Mouse (Mus musculus): ENCODE results near the gene Agpat4.

Gene Agpat4

GRCm38 (mm10) chr17:12160984-12161764, 42.7 kb downstream of the Agpat4 start:
- DNase-seq: no peak

GRCm38 (mm10) chr17:12161877-12162276, 43.4 kb downstream of the Agpat4 start:
- no peak for DNase-seq

- no peak for DNase-seq
Measured at GRCm38 (mm10) chr17:12162824-12163223, 44.3 kb downstream of the Agpat4 start.

- DNase-seq: no peak
Measured at GRCm38 (mm10) chr17:12163403-12163802, 44.9 kb downstream of the Agpat4 start.

GRCm38 (mm10) chr17:12163903-12164302, 45.4 kb downstream of the Agpat4 start:
- DNase-seq: no peak

- no peak for DNase-seq
Measured at GRCm38 (mm10) chr17:12164507-12164906, 46.0 kb downstream of the Agpat4 start.

GRCm38 (mm10) chr17:12165009-12165695, 46.6 kb downstream of the Agpat4 start:
- no peak for DNase-seq

GRCm38 (mm10) chr17:12165701-12166100, 47.2 kb downstream of the Agpat4 start:
- no peak for DNase-seq

GRCm38 (mm10) chr17:12168536-12168935, 50.0 kb downstream of the Agpat4 start:
- DNase-seq: no peak

- DNase-seq: no peak
Measured at GRCm38 (mm10) chr17:12169326-12169836, 50.9 kb downstream of the Agpat4 start.

DNA sequence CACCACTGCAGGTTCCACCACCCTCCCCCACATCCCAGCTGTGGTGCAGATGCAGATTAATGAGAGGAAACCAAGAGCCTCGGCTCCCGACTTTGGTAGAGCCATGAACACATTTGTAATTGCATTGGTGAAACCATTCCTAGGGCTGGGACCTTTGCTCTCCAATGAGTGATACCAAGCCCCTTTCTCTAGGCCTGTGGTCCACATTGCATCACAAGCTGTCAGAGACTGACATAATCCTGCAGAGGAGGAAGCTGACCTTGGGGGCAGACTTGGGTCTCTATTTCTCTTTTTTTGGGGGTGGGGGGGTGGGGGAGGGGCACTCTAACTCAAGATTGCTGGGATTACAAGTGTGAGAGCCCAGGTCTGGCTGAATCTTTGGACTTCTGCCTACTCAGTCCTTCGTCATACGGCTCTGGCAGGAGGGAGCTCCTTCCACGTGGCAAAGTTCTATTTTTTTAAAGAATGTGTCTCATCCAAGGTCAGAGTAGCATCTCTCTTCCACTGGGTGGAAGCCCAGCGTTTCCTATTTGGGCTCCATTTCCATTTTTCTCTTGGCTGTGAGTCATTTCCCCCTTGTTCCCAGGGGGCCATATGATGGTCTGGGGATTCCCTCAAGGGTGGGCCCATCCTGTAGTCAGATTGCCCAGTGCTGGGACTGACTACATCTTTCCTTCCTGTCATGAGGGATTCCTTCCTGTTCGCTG, 52.4 kb downstream of the Agpat4 start:
- no peak for DNase-seq

DNA sequence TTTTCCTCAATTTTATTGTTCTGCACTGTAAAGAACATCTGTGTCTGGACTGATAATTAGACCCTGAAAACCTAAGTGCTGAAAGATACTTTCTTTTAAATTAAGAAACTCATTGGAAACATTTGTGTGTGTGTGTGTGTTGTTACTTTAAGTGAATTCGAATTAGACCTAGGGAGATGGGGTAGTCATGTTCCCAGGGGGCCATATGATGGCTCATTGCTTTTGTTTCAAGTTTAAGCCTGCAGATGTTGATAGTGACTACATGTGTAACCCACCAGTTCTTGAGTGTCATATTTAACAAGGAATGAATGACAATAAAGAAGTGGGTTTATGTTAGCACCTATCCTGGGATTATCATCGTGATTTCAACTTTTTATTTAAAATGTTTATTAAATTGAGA, 53.2 kb downstream of the Agpat4 start:
- no peak for DNase-seq

DNA sequence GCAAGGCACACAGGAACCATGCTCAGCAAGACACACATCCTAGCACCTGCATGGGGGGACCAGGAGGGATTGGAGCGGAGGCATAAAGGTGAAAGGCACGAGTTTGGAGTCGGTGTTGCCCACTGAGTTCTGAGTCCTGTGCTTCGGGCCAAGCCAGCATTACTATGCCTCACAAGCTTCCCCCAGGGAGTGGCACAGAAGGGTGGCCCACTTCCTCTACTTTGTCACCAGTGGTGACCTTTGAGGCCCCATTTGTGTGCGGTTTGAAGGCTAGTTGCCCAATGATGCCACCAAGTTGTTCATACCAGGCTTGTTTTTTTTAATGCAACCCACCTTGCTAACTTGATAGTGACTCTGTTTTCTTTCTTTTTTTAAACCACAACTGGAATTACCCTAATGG, 55.7 kb downstream of the Agpat4 start:
- no peak for DNase-seq

- no peak for DNase-seq
Measured at GRCm38 (mm10) chr17:12174896-12175295, 56.4 kb downstream of the Agpat4 start.

DNA sequence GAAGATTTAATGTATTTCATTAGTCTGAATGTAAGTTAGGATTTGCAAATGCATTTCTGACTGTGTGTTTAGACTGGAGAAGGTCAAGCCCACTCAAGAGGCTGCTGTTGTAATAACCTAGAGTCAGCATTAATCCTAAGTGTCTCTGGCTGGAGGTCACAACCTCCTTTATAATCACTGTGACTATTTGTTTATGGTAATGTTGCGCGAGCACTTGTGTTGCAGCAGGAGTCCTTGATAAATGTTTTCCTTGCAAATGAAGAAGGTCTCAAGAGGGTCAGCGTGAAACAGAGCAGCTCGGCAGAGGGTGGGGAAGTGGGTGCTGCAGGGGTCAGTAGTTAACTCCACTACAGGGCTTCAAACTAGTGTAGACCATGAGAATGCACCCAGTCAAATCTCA, 57.1 kb downstream of the Agpat4 start:
- DNase-seq: no peak

DNA sequence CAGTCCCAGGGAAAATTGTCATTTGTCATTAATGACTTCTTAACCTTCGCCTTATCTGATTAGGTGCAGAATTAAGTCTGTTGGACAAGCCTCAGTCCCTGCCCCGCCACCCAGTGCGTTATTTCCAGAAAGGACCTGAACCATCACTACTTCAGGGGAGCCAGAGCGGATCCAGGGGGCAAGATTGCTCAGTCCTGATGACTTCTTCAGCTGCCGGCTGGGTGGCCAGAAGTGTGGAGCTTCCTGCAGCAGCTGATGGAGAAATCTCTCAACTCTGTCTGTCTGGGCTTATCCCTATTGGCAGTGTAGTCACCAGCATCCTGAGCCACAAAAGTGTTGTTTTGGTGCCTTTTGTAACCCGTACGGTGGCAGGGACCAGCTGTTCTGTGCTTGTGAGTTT, 60.8 kb downstream of the Agpat4 start:
- no peak for DNase-seq

GRCm38 (mm10) chr17:12179766-12180165, 61.3 kb downstream of the Agpat4 start:
- no peak for DNase-seq

GRCm38 (mm10) chr17:12182702-12183485, 64.4 kb downstream of the Agpat4 start:
- no peak for DNase-seq

- DNase-seq: no peak
Measured at GRCm38 (mm10) chr17:12184283-12184682, 65.8 kb downstream of the Agpat4 start.

DNA sequence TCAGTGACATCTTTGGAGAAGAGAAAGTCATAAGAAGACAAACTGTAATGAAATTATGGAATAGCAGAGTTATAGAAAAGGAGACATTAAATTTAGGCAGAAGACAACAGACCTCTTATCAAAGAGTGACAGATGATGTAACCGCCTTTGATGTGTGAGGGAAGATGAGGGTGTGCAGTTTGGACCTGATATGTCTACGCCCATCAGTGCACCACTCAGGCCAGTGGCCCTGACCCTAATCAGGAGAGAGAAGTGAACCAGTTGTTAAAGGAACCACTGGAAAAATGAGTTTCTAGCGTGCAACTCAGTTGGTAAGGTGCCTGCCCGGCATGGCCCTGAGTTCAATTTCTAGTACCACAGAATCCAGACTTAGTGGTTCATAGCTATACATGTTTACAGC, 67.4 kb downstream of the Agpat4 start:
- DNase-seq: no peak

GRCm38 (mm10) chr17:12186341-12186740, 67.8 kb downstream of the Agpat4 start:
- no peak for DNase-seq

DNA sequence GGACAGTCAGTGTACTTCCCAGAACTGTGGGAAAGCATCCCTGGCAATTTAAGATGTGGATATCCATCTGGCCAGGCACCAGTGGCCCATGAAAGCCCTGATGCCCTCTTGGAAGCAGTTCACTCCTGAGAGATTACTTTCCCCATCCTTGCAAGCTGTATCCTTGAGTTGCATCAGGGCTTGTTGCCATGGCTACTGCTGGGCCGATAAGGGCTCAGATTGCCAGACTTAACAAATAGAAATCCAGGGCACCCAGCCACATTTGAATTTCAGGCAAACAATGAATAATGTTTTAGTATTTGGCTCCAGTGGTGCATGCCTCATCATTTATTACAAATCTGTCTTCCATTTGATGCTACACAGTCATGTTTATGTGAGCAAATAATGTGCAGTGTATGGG, 69.3 kb downstream of the Agpat4 start:
- no peak for DNase-seq

DNA sequence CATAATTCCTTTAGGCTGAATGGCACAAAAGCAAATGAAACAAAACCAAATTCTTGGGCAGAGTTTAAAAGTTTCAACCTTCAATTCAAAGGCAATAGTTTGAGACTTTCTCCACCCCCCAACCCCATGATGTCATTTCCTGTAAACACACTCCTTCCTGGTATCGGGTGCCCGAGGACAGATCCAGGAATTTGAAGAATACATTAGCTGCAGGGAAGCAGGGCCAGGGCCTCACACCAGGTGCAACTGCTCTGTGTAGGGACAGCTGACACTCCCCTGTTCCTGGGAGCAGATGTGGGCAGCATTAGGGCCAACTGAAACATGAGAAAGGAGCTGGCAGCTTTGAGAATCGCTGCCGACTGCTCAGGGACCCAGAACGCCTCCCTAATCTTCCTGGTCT, 76.6 kb downstream of the Agpat4 start:
- no peak for DNase-seq

Measured in thymus, adult 18-20 months (tissue).